Mouse (Mus musculus): Measurements from ENCODE around the gene Slc35f1.

DNA sequence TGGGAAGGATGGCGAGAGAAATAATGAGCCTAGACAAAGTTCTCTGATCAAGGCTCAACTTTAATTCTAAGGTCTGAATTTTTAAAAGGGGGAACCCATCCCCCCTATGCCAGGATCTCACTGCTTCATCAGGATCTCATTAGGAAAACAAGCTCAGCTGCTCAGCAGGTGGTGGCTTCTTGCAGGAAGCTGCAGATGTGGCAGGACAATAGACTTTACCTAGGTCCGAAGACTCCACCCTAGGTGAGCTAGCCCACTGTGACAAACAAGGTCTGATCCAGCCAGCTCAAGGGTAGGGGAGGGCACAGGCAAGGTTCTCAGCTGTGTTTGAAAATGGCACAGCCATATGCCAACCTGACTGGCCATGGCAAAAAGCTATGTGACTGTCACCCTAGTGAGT, 460.6 kb downstream of the Slc35f1 start:
- no peak for TF ChIP-seq POLR2A (IDR thresholded peaks at IDR 0.05; ENCODE audit: extremely low read depth, insufficient read depth, low read length)
- no peak for TF ChIP-seq CTCF (IDR thresholded peaks at IDR 0.05; ENCODE audit: extremely low read depth, insufficient read depth, low read length)

Data from cortical plate, adult 2 months (tissue).